Mouse (Mus musculus) neutrophil, adult 5-6 weeks (primary cell): ENCODE data around the gene Plcg2. TPM values are rescaled to one million over a fixed set of nuclear protein-coding genes. Genes with fewer than 3 reads are reported as not detected.

Experiments used
- ATAC-seq: fragments of 151-379, 151-347 bp; 2 replicates; pipeline ENCODE4 v1.8.0; 2017; ENCODE audit warnings: mild to moderate bottlenecking, moderate TSS enrichment; ENCODE audit not compliant: insufficient number of reproducible peaks, poor library complexity, low FRiP score, severe bottlenecking; ENCODE audit errors: extremely low read depth
- total RNA-seq: library from RNA; stranded (forward); fragments of 200-1000 nt; gene quantifications from 2 replicates; pipeline ENCODE4 v1.2.3, GENCODE M21; 2017

The Plcg2 gene
- total RNA-seq, 1 experiment from 2014 or later = 238 TPM

DNA sequence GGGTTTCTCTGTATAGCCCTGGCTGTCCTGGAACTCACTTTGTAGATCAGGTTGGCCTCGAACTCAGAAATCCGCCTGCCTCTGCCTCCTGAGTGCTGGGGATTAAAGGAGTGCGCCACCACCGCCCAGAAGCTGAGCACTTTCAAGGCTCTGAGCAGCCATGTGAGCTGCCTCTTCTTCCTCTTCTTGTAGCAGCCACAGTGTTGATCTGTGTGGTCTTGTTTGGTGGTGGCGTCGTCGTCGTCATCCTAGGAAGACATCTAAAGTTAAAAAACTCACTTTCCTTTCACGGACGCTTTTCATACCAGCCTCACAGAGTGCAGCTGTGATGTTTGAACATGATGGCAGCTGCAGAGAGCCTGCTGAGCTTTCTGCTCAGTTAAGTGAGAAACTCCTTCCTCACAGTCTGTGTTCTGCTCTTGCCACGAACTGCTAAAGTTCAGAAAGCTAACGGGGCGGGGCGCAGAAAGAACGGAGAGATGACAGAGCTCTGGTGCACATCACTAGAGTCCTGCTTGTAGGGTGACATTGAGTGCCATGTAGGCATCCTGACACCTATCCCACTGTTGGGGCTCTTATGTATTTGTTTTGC lies 34.4 kb downstream of the Plcg2 start:
- ATAC-seq = peak; percentile 48

DNA sequence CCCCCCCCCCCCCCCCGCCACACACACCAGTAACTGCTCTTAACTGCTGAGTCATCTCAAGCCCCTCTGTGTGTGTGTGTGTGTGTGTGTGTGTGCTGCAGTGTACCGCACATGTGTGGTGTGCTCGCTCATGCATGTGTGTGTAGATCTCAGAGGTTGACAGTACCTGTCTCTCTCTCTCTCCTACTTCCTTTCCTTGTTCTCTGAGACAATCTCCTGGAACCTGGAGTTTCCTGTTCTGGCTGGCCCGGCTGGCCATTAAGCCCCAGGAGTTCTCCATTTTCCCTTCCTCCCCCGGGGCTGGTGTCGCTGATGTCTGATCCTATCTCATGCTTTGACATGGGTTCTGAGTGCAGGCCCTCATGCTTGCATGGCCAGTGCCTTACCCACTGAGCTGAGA lies 38.8 kb downstream of the Plcg2 start:
- no peak for ATAC-seq

DNA sequence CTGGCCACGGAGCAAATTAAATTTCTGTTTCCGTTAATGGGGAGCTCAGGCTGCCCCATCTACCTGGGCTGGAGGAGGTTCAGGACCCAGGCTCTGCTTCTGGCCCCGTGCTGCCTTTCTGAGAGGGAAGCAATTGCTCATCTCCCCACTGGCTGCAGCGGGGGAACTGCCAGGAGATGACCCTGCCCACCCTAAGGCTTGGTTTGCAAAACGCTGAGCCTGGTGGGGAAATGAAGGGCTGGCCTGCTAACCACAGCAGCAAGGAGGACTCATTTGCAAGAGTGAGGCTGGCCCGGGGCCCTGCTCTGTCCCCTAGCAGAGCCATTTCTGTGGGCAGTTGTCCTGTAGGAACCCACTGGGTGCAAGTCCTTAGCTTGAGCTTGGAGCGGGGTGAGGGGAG lies 39.7 kb downstream of the Plcg2 start:
- ATAC-seq = no peak

DNA sequence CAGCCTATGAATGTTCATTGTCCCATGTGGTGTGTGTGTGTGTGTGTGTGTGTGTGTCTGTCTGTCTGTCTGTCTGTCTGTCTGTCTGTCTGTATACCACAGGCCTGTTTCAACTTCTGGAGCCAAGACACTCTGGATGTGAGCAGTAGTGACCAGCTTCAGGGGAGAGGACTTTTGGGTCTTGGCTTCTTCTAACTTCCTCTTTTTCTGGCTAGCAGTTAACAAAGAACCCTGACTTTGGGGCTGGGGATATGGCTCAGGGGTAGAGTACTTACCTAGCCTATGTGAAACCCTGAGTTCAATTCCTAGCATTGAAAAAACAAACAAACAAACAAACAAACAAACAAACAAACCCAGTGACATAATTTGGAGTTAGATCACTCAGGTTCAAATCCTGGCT lies 44.9 kb downstream of the Plcg2 start:
- peak; percentile 30; the same call in 1 of the 2 replicates for ATAC-seq

DNA sequence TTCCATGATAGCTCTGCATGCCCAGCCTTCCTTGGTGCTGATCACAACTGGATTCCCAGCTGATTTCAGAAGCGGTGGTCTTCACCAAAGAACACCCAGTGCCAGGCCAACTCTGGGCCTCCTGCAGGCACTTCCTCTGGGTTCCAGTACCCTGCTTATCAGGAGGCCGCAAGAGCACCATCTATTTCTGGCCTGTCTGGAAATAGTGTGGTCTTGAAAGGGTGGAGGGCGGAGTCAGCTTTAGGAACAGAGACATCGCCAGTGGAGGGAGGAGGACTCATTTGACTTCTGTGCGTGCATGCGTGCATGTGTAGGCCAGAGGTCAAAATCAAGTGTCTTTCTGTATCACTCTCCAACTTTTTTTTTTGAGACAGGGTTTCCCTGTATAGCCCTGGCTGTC lies 45.7 kb downstream of the Plcg2 start:
- peak; percentile 17; the same call in 1 of the 2 replicates for ATAC-seq

DNA sequence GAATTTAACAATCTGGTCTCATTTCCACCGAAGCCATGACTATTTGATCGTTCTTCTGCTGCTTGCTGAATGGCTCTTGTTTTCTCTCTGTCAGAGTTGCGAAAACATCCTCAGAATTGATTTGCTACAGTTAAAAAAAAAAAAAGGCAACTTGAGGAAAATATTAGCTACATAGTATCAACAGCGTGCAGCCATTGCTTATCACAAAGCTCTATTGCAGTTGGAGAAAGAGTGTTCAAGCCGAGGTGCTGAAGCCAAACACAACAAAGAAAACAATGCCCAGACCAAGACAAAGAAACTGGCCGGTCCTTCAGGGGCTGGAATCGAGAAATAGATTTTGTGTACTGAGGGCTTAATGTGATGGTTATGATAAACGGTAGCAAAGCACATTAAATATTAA lies 47.0 kb downstream of the Plcg2 start:
- no peak for ATAC-seq

DNA sequence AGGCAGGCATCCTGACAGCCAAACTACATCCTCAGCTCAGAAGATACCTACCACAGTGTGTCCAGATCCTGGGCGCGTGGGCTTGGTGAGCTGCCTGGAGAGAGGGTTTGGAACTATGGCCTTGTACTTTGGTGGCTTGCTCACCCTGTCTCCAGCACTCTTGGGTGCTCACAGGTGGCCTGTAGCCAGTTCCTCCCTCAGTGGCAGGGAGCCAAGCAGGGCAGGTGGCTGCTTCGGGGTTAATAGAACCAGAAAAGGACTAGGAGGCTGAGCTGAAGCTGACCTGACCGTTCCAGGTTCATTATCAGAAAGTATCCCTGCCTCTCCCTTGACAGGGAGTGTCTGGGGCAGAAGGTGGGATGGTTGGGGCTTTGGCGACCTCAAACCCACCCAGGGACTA lies 48.3 kb downstream of the Plcg2 start:
- ATAC-seq = no peak

DNA sequence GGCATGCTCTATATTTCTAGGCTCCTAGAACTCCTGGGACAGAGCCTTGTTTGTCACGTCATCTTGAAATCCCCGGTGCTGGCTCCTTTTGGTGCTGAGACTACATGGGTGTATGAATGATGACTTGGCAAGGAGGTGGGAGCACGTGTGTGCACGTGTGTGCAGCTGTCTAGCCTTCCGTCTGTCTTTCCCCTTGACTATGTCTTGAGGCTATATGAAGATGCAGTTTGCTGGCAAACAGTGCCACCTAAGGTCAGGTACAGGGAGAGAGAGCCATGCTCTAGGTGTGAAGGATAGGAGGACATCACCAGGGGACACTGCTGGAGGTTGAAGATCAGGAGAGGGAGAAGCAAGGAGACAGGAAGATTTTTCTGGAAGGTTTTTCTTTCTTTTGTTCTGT lies 49.9 kb downstream of the Plcg2 start:
- peak; percentile 64 for ATAC-seq

DNA sequence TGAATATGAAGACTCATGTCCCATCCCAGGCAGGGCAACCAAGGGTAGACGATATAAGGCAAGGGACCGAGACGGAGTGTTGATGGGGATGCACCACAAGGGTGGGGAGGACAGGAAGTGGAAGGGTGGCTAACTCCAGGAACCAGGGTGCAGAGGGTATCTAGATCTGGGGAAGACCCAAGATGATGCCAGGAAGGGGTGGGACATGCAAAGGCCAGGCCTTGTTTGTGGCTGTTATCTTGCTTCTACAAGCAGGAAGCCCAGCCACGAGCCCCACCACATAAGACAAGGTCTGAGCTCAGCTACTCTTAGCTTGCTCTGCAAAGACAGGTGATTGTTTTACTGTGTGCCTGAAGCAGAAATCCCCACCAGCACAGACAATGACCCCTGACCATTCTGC lies 50.4 kb downstream of the Plcg2 start:
- peak; percentile 71 for ATAC-seq

DNA sequence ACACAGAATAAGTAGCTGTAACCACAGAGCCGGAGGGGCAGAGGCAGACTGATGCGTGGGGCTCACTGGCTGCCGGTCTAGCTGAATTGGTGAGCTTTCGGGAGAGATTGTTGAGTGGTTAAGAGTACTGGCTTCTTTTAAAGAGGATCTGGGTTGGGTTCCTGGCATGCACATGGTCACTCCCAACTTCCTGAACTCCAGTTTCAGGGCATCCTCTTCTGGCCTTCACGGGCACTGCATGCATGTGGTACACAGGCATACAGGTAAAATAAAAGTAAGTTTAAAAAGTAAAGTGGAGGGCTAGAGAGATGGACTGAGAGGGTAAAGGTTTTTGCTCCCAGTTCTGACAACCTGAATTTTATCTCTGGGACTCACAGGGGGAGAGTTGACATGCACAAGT lies 52.4 kb downstream of the Plcg2 start:
- no peak for ATAC-seq

DNA sequence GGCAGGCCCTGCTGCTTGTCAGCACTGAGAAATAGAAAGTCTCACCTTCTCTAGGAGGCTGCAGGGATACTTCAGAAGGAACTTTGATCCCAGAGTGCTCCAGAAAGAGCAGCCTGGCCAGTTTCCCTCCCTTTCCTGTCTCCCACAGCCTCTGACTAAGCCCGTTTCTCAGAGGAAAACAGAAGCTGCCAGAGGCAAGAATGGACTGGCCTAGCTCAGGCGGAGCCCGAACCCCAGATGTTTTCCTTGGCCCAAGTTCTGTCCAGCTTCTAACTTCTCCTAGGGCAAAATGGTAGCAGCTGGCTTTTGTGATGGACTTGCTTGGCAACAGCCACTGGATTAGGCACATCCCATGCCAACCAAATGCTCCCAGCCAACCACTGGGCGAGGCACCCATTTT lies 62.9 kb downstream of the Plcg2 start:
- no peak for ATAC-seq

DNA sequence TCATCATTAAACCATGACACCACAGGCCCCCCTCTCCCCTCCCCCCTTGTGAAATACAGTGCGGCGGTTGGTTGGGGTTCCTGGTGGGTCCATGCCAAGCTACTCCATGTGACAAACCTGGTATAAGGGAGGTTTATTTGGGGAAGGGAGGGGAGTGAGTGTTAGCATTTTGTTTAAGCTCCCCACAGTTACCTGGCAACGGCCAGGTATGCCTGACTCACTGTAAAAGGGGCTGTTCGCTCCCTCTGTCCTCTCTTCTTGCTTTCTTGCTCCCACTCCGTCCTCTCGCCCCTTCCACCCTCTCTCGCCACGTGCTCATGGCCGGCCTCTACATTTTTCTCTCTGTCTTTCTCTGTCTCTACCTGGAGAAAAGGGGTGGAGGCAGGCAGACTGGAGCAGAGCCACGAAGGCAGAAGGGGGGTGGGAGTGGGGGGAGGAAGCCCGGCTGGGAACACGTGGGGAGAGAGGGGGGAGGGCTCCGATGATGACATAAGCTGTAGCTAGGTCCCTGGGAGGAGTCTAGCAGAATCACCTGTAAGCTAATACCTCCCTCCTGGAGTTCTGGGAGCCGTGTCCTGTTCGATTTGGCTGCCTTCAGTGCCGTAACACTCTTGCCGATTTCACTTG lies 63.8 kb downstream of the Plcg2 start:
- ATAC-seq = no peak

DNA sequence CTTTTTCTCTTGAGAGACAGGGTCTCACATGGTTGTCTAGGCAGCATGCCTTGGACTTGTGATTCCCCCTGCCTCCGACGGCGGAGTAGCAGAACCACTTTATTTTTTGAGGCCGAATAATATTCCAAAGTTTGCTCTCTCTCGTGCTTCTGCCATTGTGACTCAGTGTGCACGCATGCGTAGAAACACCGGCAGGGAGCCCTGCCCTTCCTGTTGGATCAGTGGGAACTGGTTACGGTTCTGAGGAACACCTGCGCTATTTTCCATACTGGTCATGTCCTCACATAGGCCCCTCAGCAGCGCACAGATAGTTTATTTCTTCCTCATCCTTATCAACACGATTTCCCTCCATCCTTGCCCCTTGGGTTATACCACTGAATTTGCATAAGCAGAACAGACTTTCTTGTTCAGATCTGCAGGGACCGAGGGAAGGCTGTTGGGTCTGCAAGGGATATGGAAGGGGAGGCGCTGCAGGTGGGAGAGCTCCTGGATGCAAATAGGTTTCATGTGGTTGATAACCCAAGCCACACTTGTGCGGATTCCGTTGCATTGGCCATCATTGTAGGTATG lies 64.4 kb downstream of the Plcg2 start:
- ATAC-seq = no peak

DNA sequence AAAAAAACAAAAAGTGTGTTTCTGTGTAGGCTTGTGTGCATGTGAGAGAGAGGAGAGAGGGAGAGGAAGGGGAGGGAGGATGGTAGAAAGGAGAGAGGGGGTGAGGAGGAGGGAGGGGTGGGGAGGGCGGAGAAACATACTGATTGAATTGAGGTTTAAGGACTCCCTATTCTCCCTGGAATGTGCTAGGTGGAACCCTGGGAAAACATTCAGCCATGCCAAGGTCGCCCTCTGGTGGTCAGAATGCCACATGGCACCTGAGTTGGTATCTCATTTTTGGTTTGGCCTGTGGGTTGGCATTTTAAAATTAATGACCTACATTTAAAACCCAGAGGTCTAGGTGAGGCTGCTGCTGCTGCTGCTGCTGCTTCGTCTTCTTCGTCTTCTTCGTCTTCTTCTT lies 71.3 kb downstream of the Plcg2 start:
- no peak for ATAC-seq

DNA sequence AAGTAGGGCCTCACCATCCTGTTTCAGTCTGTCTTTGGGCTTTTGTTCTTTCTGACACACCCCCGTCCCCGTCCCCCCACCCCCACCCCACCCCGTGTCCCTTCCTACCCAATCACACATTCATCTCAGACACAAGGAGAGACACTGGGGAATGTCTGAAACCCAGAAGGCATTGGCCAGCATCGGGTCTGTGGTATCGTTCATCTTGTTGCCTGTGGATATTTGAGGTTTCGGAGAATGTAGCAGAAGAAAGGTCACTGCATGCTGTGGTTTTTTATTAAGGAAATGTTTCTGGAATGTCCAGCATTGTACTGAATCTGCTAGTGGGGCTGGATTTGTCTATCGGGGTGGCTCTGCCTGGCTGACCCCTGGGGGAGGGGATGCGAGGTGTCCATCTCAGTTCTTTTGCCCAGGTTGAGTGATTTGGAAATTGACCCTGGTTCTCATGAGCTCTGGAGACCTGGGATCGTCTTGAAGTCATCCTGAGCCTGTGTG lies 78.2 kb downstream of the Plcg2 start:
- no peak for ATAC-seq

DNA sequence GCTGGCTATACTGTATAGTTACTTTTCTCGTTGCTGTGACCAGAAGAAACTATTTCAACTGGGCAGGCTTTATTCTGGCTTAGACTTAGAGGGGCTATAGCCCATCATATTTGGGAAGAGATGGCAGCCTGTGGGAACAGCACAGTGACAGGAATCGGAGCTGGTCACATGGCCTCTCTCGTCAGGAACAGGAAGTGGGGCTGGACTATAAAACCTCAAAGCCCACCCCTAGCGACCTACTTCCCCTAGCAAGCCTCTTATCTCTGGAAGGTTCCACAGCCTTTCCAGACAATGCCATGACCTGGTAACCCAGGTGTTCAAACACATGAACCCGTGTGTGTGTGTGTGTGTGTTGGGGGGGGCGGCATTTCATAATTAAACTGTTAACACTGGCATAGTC lies 79.0 kb downstream of the Plcg2 start:
- ATAC-seq = no peak

DNA sequence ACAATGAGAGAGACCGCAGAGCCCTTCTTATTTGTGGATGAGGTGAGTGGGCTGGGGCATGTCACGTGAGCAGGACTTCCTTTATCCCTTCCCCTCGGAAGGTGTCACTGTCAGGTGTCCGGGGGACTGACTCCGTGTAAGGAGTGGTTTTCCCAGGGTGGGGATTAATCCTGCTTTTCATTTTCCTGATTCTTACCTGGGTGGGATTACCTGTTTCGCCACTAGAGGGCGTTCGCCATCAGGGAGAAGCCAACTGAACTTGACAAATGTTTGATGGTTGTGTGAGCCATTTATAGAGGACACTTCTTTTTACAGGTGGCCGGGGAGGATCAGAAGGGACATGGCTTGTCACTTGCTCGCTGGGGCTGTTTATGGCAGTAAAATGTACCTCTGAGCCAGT lies 79.8 kb downstream of the Plcg2 start:
- ATAC-seq = no peak

DNA sequence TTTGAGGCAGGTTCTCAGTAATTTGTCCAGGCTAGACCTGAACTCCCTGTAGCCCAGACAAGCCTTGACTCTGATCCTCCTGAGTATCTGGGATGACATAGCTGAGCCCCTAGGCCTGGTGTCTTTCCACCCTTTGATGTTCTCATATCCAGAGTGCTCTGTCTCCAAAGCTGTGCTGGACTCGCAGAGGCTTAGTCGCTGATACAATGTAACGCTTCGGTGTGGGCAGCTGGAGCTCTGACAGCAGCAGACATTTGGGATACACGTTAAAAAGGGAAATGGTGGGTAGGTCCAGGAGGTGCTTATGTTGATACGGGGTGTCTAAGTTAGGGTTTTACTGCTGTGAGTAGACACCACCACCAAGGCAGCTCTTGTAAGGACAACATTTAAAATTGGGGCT lies 80.8 kb downstream of the Plcg2 start:
- ATAC-seq = no peak

DNA sequence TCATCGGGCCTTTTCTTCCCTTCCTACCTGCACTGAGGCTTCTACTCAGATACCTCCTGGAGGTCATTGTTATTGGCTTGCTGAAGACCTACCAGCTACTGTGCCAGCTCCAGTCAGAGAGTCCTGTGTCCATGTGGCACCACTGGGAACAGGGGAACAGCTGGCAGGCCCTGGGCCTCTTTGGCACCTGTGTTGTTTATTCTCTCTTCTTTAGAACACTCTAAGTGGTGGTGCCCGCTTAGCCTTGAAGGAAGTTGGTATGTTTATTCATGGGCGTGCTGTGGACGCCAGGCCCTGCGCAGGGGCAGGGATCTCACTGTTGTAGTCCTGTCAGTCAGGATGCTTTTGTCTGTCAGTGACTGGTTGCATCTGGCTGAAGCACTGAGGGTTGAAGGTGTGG lies 95.8 kb downstream of the Plcg2 start:
- no peak for ATAC-seq

DNA sequence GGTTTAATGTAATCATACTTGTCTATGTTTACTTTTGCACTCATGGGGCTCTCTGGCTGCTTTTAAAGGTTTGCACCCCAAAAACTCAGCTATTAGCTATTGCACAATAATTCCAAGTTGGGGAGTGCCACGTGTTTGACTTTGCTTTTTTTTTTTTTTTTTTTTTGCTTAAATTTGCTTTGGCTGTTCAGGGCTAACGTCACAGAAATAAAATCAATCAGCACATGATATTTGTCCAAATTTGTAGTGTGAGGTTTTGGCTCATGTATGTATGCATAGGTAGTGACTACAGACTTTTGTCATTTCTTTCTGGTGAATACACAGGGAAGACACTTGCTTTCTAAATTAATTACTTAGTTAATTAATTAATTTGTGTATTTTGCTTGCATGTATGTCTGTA lies 96.9 kb downstream of the Plcg2 start:
- no peak for ATAC-seq

DNA sequence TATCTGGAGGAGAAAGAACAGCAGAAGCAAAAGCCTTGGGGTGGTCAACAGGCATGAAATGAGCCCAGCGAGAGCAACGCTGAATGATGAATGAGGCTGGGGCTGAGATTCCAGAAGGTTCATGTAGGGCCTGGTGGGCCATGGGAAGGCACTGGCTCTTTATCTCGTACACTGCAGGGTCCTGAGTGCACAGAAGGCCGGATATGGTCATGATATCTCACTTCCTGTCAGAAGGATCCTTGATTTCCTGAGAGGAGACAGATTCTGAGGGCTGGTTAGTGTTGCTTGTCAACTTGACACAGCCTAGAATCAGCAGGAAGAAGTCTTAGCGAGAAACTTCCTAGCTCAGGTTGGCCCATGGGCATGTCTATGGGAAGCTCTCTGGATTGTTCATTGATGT lies 98.7 kb downstream of the Plcg2 start:
- no peak for ATAC-seq
